Mouse (Mus musculus): ENCODE data around the gene Pilra. TPM values are rescaled to one million over a fixed set of nuclear protein-coding genes. Genes with fewer than 3 reads are reported as not detected.
"Not testable (repeated sequence)": the region's sequence is repeated elsewhere in the genome, so short reads cannot be mapped to it uniquely, and the experiment has no call there.

Pilra gene
- polyA plus RNA-seq (2012; rRNA removed), result 5.4 and 7.4 TPM in 2 replicates

DNA sequence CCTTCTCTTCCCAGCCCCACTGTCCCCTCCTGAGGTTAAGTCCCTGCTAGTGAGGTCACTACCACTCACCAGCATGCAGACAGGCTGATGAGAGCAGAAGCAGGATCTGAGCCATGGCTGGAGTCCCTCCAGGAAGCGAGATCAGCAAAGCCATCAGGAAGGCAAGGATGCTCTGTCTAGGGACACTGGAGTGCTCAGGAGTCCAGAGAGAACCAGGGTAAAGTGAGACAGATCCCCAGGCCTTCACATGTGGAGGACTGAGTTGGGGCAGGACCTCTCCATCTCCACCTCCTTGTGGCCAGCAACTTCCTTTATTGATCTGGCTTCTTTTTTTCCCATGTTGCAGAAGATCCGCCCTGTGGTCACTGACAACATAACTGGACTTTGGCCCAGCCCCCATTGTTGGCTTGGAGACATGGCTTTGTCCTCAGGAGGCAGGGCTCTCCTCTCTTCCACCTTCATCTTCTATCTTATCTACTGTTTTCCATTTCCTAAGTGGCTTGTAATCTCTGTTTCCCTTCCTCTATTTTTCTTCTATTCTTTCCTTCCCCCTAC lies at the start of gene Pilra:
Gene Pilra, minus strand, starts transcription at position 316 of the 555 bp plus-strand sequence.
- DNase-seq (ENCODE audit: low read depth), result not testable (repeated sequence)

DNA sequence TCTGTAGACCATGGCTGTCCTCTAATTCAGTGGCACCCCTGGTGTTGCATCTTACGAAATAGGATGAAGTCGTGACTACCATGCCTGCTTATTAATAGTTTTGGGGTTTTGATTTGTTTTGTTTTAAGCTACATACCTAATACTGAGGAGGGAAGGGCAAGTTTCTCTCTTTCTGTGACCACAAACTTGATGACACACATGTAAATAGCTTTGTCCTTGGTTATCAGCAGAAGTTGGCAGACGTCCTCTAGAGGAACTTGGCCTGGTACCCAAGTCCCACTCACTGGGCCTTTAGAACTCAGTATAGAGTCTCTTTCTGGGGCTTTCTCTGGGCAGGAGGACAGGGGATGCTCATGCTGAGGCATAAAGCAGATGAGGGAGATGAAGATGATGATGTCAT lies 47.3 kb upstream of the Pilra start:
- DNase-seq (ENCODE audit: low read depth), result no peak

DNA sequence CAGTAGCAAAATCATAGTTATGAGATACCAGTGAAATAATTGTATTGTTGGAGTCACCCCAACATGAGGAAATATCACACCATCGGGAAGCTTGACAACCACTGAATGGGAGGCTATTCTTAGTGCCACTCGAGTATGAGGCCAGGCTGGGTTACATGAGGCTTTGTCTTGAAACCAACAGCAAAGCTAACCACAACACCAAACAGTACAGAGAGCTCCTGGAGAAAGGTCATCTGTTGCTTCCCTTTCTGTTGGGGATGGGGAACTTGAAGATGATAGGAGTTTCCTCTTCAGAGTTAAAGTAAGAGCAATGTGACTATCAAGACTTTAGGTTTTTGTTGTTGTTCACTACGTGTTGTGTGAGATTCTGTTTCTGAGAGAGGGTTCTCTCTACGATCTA lies 46.8 kb upstream of the Pilra start:
- DNase-seq (ENCODE audit: low read depth), result no peak

DNA sequence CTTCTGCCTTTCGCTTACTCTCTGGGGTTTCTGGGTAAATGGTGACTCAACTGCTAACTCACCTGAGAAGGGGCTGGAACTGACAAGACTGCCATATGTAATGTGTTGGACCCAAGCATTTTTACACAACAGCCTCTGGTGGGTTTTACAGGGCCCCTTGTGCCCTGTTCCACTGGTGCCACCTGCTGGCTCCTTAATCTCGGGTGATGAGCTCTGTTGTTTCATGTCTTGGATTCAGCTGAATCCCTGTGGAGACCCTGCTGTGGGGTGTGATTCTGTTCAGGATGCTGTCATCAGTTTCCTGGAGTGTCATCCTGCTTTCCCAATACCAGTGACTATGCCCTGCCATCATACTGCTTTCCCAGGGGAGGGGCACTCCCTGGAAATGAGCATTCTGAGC lies 41.8 kb upstream of the Pilra start:
- no peak for DNase-seq (ENCODE audit: low read depth)

DNA sequence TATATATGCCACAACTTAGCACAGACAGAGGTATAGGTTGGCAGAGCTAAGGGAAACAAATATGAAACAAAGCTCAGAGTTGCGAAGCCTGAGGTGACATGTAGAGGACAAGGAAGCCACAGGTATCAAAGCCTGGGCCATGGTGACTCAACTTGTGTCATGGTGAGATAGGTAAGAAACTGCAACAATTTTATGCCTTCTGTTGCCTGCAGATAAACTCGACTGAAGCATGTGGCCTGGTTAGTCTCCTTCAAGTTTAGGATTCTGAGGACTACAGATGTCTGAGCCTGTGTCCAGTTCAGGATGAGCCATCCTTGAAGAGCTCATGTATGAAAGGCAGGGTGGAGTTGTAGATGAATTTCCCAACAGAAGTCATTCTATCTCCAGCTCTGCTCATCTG lies 39.0 kb upstream of the Pilra start:
- DNase-seq (ENCODE audit: low read depth), result no peak

DNA sequence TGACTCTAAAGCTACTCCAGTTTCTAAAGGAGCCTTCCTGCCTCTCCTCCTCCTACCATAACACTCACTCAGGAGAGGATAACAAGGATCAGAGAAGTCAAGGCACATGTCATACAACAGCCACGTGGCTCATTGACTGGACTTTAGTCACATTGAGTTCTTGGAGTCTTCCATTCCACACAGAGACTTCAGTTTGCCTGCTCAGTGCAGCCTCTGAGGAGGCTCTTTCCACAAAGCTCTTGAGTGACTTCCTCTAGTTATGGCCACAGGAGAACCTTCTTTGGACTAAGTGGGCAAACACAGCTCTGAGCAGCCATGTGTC lies 36.3 kb upstream of the Pilra start:
- DNase-seq (ENCODE audit: low read depth), result not testable (repeated sequence)

DNA sequence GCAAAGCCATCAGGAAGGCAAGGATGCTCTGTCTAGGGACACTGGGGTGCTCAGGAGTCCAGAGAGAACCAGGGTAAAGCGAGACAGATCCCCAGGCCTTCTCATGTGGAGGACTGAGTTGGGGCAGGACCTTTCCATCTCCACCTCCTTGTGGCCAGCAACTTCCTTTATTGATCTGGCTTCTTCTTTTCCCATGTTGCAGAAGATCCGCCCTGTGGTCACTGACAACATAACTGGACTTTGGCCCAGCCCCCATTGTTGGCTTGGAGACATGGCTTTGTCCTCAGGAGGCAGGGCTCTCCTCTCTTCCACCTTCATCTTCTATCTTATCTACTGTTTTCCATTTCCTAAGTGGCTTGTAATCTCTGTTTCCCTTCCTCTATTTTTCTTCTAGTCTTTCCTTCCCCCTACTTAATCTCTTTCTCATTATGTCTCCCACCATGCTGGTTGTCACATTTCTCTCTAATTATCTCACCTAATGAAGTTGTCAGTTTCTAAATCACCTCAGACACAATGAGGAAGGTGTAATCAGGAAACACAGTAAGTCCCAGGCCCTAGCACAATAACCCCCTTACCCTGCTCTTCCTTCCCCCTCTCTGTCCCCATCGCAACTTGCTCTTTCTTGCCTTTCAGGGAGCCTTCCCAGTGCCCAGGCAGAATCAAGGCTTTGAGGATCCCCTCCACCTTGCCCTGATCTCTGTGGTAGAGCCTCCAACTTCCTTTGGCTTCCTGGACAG lies 35.7 kb upstream of the Pilra start, which contains the start of gene Pilrb2:
Gene Pilrb2, minus strand, starts transcription at position 172 of the 737 bp plus-strand sequence.
- DNase-seq (ENCODE audit: low read depth), result not testable (repeated sequence)

DNA sequence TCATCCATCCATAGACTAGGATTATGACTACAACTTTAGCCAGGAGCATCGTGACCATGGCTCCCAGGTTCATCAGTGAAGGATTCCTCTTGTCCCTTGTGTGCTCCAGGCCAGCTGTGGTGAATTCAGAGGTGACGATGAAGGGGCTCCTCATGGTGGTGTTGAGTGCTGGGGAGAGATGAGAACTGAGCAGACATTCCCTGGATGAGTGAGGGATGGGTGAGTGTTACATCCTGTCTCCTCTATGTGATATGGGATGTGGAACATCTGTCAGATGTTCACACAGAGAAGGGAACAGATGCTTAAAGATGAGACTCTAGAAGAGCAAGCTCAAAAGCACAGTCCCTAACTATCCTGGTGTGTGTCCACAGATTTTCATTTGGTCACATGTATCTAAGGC lies 32.5 kb upstream of the Pilra start:
- DNase-seq (ENCODE audit: low read depth), result not testable (repeated sequence)

DNA sequence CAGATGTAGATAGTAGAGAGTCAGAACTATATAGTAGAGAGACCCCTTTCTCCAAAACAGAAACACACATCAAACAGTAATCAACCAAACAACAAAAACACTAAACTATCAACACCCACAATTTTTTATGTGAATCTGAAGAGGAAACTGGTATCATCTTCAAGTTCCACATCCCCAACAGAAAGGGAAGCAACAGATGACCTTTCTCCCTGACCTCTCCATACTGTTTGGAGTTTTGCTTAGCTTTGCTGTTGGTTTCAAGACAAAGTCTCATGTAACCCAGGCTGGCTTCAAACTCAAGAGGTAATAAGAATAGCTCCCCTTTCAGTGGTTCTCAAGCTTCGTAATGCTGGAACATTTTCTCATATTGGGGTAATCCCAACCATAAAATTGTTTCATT lies 27.9 kb upstream of the Pilra start:
- not testable (repeated sequence) for DNase-seq (ENCODE audit: low read depth)

DNA sequence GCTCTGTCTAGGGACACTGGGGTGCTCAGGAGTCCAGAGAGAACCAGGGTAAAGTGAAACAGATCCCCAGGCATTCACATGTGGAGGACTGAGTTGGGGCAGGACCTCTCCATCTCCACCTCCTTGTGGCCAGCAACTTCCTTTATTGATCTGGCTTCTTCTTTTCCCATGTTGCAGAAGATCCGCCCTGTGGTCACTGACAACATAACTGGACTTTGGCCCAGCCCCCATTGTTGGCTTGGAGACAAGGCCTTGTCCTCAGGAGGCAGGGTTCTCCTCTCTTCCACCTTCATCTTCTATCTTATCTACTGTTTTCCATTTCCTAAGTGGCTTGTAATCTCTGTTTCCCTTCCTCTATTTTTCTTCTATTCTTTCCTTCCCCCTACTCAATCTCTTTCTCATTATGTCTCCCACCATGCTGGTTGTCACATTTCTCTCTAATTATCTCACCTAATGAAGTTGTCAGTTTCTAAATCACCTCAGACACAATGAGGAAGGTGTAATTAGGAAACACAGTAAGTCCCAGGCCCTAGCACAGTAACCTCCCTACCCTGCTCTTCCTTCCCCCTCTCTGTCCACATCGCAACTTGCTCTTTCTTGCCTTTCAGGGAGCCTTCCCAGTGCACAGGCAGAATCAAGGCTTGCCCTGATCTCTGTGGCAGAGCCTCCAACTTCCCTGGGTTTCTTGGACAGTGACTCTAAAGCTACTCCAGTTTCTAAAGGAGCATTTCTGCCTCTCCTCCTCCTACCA lies 22.1 kb upstream of the Pilra start, which contains the start of gene Pilrb1:
Gene Pilrb1, minus strand, starts transcription at position 147 of the 751 bp plus-strand sequence.
- not testable (repeated sequence) for DNase-seq (ENCODE audit: low read depth)

DNA sequence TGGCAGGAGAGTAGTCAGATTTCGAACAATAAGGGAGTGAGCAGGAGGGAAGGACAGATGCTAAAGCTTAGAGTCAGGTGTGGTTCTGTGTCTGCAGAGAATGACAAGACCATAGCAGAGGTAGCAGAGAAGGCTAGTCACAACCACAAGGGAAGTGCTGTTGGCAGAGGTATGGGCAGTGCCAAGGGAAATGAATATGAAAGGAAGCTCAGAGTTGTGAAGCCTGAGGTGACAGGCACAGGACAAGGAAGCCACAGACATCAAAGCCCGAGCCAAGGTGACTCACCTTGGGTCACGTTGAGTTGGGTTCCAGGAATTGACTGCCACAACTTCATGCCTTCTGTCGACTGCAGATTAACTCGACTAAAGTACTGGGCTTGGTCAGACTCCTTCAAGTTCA lies 20.8 kb upstream of the Pilra start:
- DNase-seq (ENCODE audit: low read depth), result not testable (repeated sequence)

DNA sequence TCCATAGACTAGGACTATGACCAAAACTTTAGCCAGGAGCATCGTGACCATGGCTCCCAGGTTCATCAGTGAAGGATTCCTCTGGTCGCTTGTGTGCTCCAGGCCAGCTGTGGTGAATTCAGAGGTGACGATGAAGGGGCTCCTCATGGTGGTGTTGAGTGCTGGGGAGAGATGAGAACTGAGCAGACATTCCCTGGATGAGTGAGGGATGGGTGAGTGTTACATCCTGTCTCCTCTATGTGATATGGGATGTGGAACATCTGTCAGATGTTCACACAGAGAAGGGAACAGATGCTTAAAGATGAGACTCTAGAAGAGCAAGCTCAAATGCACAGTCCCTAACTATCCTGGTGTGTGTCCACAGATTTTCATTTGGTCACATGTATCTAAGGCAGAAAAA lies 18.8 kb upstream of the Pilra start:
- DNase-seq (ENCODE audit: low read depth), result not testable (repeated sequence)

DNA sequence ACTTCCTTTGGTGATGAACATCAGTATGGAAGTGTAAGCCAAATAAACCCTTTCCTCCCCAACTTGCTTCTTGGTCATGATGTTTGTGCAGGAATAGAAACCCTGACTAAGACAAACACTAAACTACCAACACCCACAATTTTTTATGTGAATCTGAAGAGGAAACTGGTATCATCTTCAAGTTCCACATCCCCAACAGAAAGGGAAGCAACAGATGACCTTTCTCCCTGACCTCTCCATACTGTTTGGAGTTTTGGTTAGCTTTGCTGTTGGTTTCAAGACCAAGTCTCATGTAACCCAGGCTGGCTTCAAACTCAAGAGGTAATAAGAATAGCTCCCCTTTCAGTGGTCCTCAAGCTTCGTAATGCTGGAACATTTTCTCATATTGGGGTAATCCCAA lies 14.2 kb upstream of the Pilra start:
- DNase-seq (ENCODE audit: low read depth), result not testable (repeated sequence)

DNA sequence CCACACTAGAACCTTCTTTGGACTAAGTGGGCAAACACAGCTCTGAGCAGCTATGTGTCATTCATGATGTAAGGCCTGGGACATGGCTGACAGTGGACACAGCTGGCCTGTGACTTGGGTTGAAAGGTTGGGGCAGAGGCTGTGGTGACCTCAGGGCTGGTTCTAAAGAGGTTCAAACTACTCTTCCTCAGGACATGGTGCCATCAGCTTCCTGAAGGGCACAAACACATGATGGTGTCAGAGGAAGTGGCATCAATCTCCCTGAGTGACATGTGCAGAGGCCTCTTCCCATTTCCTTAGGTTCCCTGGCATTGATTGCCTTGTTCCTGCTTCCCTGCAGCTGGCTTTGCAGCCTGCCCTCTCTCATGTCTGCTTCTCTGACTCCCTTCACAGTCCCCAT lies 1.0 kb upstream of the Pilra start:
- not testable (repeated sequence) for DNase-seq (ENCODE audit: low read depth)

DNA sequence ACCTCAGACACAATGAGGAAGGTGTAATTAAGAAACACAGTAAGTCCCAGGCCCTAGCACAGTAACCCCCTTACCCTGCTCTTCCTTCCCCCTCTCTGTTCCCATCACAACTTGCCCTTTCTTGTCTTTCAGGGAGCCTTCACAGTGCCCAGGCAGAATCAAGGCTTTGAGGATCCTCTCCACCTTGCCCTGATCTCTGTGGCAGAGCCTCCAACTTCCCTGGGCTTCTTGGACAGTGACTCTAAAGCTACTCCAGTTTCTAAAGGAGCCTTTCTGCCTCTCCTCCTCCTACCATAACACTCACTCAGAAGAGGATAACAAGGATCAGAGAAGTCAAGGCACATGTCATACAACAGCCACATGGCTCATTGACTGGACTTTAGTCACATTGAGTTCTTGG lies 530 bp upstream of the Pilra start:
- no peak for DNase-seq (ENCODE audit: low read depth)

DNA sequence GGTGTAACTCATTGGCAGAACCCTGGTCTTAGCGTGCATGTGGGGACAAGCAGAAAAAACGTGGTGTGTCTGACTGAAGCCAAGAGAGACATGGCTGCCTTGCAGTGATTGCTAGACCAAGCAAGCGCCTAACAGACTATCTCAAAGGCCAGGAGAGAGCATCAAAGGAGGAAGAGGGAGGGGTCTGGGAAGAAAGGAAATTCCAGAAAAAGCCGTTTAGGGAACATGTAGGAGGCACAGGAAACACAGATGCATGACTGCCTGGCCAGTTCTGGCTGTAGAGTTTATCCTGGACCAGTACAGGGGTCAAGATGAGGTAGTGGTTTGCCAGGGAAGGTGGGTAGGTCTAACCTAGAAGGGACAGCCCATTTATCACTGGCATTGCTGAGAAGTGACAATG lies 2.6 kb downstream of the Pilra start:
- DNase-seq (ENCODE audit: low read depth), result no peak

DNA sequence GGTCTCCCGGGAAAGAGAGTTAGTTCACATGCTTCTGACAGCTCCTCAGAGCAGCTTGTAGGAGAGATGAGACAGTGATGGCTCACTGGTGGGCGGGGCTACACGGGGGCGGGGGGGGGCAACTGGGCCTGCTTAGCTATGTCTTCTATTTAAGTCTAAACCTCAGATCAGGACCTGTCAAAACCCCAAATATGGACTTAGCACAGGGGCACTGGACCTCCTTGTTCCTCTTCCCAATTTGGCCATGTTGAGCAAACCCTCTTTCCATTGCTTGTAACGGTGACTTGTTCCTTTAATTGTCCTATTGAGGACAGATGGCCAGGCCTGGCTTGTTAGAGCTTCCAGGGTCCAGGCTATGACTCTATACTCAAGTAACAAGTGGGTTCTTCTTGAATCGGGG lies 4.6 kb downstream of the Pilra start:
- DNase-seq (ENCODE audit: low read depth), result no peak

DNA sequence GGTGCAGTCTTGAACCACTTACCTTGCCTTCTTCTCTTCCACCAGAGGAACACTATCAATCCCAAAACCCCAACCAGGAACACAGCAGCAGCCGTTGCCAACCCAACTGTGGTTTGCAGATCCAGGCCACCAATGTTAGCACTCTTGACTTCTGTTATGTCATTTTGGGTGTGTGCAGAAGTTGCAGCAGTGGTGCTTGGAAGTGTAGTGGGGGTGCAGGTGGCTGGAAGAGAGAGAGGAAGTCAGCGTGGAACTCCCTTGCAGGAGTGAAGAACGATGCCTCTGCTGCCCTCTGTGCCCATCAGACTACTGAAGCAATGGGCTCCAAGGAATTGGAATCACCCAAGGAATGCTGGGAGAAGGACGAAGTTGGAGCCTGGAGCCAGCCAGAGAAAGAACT lies 5.0 kb downstream of the Pilra start:
- DNase-seq (ENCODE audit: low read depth), result no peak

DNA sequence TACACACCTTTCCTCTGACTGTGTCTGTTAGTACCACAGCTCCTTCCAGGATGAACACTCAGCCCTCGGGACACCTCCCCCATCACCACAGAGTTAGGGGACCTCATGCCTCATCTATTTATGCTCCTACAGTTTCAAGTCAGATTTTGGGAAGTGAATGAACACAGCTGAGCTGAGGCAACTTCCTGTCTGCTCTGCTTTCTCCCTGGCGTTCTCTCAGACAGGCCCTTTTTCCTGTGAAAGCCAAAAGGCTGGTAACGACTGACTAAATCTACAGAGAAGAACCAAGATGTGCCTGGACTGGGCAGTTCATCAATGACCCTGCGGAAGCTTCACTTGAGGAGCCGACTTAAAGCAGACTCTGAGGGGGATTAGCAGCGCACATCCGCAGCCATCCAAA lies 5.8 kb downstream of the Pilra start:
- no peak for DNase-seq (ENCODE audit: low read depth)

DNA sequence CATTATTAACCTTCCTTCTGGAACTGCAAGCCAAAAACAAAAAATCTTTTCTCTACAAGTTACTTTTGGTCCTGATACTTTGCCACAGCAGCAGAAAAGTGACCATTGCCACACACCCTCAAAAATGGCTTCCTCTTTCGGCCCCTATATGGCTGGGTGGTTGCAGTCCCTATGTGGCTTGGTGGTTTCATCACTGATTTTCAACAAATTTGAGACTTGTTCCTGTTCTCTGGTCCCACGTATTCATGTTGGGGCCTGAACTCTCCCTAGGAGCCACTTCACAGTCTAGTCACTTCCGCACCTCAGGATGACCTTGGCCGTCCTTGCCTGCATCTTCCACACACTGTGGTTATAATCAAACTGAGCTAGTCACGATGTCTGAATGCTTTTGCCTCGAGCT lies 7.4 kb downstream of the Pilra start:
- DNase-seq (ENCODE audit: low read depth), result no peak

DNA sequence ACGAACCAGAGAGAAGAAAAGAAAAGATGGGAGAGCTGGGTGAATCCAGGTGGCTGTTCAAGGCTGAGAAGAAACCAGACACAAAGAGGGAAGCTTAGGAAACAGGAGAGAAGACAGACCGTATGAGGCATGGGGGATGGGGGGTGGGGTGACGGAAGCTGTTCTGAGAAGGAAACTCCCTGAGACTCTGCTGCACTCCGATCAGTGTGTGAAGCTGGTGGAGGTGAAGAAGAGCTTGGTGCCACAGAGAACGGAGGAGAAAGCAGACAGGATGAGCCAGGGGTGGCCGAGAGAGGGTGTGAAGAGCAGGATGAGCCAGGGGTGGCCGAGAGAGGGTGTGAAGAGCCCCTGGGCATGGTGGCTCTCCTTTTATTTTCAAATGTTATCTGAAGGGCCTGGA lies 9.7 kb downstream of the Pilra start:
- no peak for DNase-seq (ENCODE audit: low read depth)

DNA sequence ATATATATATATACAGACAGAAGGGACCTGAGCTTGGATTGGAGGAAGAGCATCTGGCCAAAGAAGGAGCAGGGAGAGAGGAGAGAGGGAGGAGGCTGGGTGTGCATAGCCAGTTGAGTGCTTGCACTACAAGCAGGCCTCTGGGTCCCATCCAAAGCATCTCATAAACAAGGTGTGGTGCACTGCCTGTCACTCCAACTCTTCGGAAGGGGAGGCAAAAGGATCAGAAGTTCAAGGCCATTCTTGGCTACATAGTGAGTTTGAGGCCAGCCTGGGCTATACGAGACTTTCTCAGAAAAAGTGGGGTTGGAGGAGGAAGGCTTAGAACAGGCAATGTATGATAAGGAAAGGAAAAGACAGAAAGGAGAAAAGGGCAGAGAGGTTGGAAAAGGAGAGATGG lies 10.1 kb downstream of the Pilra start:
- DNase-seq (ENCODE audit: low read depth), result no peak

DNA sequence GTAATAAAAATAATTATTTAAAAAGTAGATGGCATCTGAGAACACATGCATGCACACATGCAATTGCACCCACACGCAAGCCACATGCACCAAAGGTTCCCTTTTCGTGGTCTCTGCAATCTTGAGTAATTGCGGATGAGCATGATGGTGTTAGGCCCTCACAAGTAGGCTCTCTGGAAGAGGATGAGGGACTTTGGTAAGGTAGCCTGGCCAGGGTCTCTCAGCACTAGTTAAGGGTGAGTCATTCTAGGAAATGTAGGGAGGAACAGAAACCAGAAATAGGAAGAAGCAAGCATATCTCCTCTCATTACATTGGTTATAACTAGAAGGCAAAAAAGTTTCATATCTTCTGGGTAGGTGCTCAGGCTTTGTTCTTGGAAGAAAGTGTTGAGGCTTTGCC lies 11.1 kb downstream of the Pilra start:
- DNase-seq (ENCODE audit: low read depth), result no peak

Data from gonadal fat pad, adult 2 months (tissue).